Mouse (Mus musculus) bone marrow, adult 2 months (tissue): ENCODE results near the gene Smurf2. TPM values are rescaled to one million over a fixed set of nuclear protein-coding genes. Genes with fewer than 3 reads are reported as not detected.
A peak's percentile ranks its signal among the peaks of the same experiment; 100 is the strongest.
"Not testable (repeated sequence)": the region's sequence is repeated elsewhere in the genome, so short reads cannot be mapped to it uniquely, and the experiment has no call there.

ENCODE experiments used
- H3K27ac ChIP-seq: fragments of 200-500 bp; 2 replicates; pipeline ENCODE4 v1.5.1; 2012; ENCODE audit warnings: low read depth, mild to moderate bottlenecking, control low read depth, inconsistent platforms, low read length; ENCODE audit not compliant: control insufficient read depth, poor library complexity, insufficient read depth
- H3K4me1 ChIP-seq: fragments of 200-500 bp; 2 replicates; pipeline ENCODE4 v1.6.1; 2011; ENCODE audit warnings: low read length; ENCODE audit not compliant: control insufficient read depth, insufficient read depth
- H3K4me3 ChIP-seq: fragments of 200-500 bp; replicated peaks from 2 replicates; pipeline ENCODE3; 2011; ENCODE audit warnings: mild to moderate bottlenecking, low read depth, low read length, control low read depth; ENCODE audit not compliant: control insufficient read depth
- CTCF ChIP-seq: fragments of 200-500 bp; IDR thresholded peaks from 2 replicates; pipeline ENCODE4 v1.5.1; 2011; ENCODE audit warnings: low read length, control low read depth; ENCODE audit not compliant: control insufficient read depth, insufficient read depth
- POLR2A ChIP-seq: fragments of 200-500 bp; IDR thresholded peaks from 2 replicates; pipeline ENCODE4 v1.6.1; 2011; ENCODE audit warnings: low read depth, mild to moderate bottlenecking, control low read depth, low read length, borderline replicate concordance; ENCODE audit not compliant: control insufficient read depth
- WGBS: fragments of 180-500 bp; shearing (Covaris S2); methylation state at CpG from one replicate; pipeline ENCODE4 v1.1.7; 2018; 5-methylcytosine and 5-hydroxymethylcytosine counted together
- polyA plus RNA-seq: library from polyadenylated mRNA; stranded (reverse); fragments of >200 nt; gene quantifications from 2 replicates; pipeline ENCODE4 v1.2.4, GENCODE M21; 2011; ENCODE audit warnings: low replicate concordance; ENCODE audit not compliant: missing spikeins, insufficient read depth, insufficient read length

Smurf2 gene
- polyA plus RNA-seq, 1 experiment: 34.6 TPM

GRCm38 (mm10) chr11:106814601-106815320, 105.8 kb downstream of the Smurf2 start:
- Histone ChIP-seq H3K4me1 (no peaks in the 10 kb centered on the region), H3K4me3 (no peak overlapping the region), H3K27ac (no peak overlapping the region)
- WGBS: 84% methylated on average over 14 of the region's 14 CpGs
- TF ChIP-seq CTCF (no peak), POLR2A (no peak)

- 88% methylated on average over 7 of the region's 7 CpGs for WGBS
- no peak for TF ChIP-seq POLR2A
- no peak for TF ChIP-seq CTCF
- H3K4me1 ChIP-seq: no peaks in the 10 kb centered on the region
- H3K4me3 ChIP-seq: no peak overlapping the region
- no peak overlapping the region for H3K27ac ChIP-seq
Observed at GRCm38 (mm10) chr11:106812410-106813136, 107.9 kb downstream of the Smurf2 start.

GRCm38 (mm10) chr11:106807442-106807841, 113.1 kb downstream of the Smurf2 start:
- WGBS: 67% methylated on average over 1 of the region's 1 CpGs

GRCm38 (mm10) chr11:106802069-106802627, 118.4 kb downstream of the Smurf2 start:
- Histone ChIP-seq H3K4me3 (no peak overlapping the region), H3K27ac (no peak overlapping the region), H3K4me1 (no peaks in the 10 kb centered on the region)
- TF ChIP-seq POLR2A: no peak
- TF ChIP-seq CTCF: no peak
- 94% methylated on average over 10 of the region's 10 CpGs for WGBS

More at GRCm38 (mm10) chr11:106807442-106807841, 113.1 kb downstream of the Smurf2 start:
- not testable (repeated sequence) for H3K27ac ChIP-seq, H3K4me3 ChIP-seq, H3K4me1 ChIP-seq

GRCm38 (mm10) chr11:106795679-106796078, 124.8 kb downstream of the Smurf2 start:
- Histone ChIP-seq H3K4me1 (no peaks in the 10 kb centered on the region; the same call in 1 of the 2 replicates), H3K27ac (no peak overlapping the region), H3K4me3 (no peak overlapping the region)
- TF ChIP-seq POLR2A (no peak), CTCF (no peak)
- WGBS: 69% methylated on average over 9 of the region's 9 CpGs

GRCm38 (mm10) chr11:106793846-106794245, 126.7 kb downstream of the Smurf2 start:
- TF ChIP-seq POLR2A (no peak), CTCF (peak; percentile 42; the same call in 1 of the 2 replicates)

GRCm38 (mm10) chr11:106789649-106790048, 130.9 kb downstream of the Smurf2 start:
- Histone ChIP-seq H3K4me1 (peaks cover 2% of the 10 kb centered on the region; the same call in 1 of the 2 replicates), H3K4me3 (peak overlapping the region; percentile 86), H3K27ac (peak overlapping the region; percentile 99)
- WGBS: under 1% methylated on average over 6 of the region's 6 CpGs
- TF ChIP-seq POLR2A: no peak
- no peak for TF ChIP-seq CTCF

More at GRCm38 (mm10) chr11:106793846-106794245, 126.7 kb downstream of the Smurf2 start:
- Histone ChIP-seq H3K4me1 (peaks cover 2% of the 10 kb centered on the region; the same call in 1 of the 2 replicates), H3K4me3 (no peak overlapping the region), H3K27ac (no peak overlapping the region)
- 67% methylated on average over 4 of the region's 4 CpGs for WGBS

- WGBS: under 1% methylated on average over 58 of the region's 58 CpGs
- peaks cover 2% of the 10 kb centered on the region; the same call in 1 of the 2 replicates for H3K4me1 ChIP-seq
- peak; percentile 40; the same call in 1 of the 2 replicates for TF ChIP-seq CTCF
- peak; percentile 84 for TF ChIP-seq POLR2A
- H3K4me3 ChIP-seq: peak within 1 kb of the TSS; percentile 88
- peak within 1 kb of the TSS; percentile 99 for H3K27ac ChIP-seq
Observed at GRCm38 (mm10) chr11:106788775-106789459, 131.6 kb downstream of the Smurf2 start, which contains the start of the genes Ddx5 and Cep95. TSS of gene Ddx5 (minus strand) at chr11:106789185. TSS of gene Cep95 (plus strand) at chr11:106789252.
